In genomic region chr3:150752787-150753186, GRCm38 (mm10) we compare ENCODE assay signal across 20 mouse cellular contexts.
DNase-seq lines count a peak whose midpoint lies in the region; ATAC-seq and TF ChIP-seq lines count a peak whose summit lies in the region.
"Had no signal": no experiment of that assay in that cellular context is flagged by ENCODE, and none has a peak within 500 bp of the region (broad histone marks: within the 10 kb centered on the region; RNA-seq: fewer than 3 reads in every experiment).

No protein-coding gene starts in this region.

- no peaks in the 10 kb centered on the region for H3K36me3 ChIP-seq in CH12.LX (replicated peaks in 1 of 2; ENCODE audit: control insufficient read depth in 1 of 2, insufficient read depth in 1 of 2, low read length in 1 of 2)
- H3K36me3 ChIP-seq in ES-E14 (ENCODE audit: control insufficient read depth, insufficient read depth, low read length, poor library complexity, severe bottlenecking) = no peaks in the 10 kb centered on the region
- H3K36me3 ChIP-seq: G1E had no signal

- H3K27ac ChIP-seq in CH12.LX (ENCODE audit: insufficient read depth, low read depth) = no peak overlapping the region
- no peak overlapping the region for H3K27ac ChIP-seq in ES-E14 (ENCODE audit: insufficient read depth, low read depth, low read length, poor library complexity, severe bottlenecking)

- in situ Hi-C loops in CH12.LX (cut with MboI; ENCODE audit: low pct_ligation_motif_present, low pct_unique_long_range_greater_than_20kb, low sequenced_read_pairs) (no loop called here), ES-E14 (cut with MboI; ENCODE audit: low sequenced_read_pairs in 2 of 2, unreplicated experiment in 2 of 2) (no loop called here)

- H3K4me3 ChIP-seq in CH12.LX (replicated peaks in 1 of 3; ENCODE audit: low read depth in 2 of 3, low read length in 2 of 3, poor library complexity in 1 of 3) = no peak overlapping the region
- H3K4me3 ChIP-seq in ES-E14 (ENCODE audit: insufficient read depth in 1 of 2, low read depth in 1 of 2, low read length in 2 of 2, poor library complexity in 1 of 2, severe bottlenecking in 1 of 2) = no peak overlapping the region

- H3K9me3 ChIP-seq in CH12.LX (replicated peaks; ENCODE audit: low read length) = peaks cover 26% of the 10 kb centered on the region
- no peaks in the 10 kb centered on the region for H3K9me3 ChIP-seq in ES-E14 (ENCODE audit: control insufficient read depth, insufficient read depth, low read depth, low read length)

- no peaks in the 10 kb centered on the region for H3K79me2 ChIP-seq in CH12.LX (replicated peaks; ENCODE audit: control insufficient read depth, extremely low read depth, insufficient read depth, poor library complexity, severe bottlenecking)

- ATAC-seq in inflammation-experienced regulatory T-cells, adult 6 months = no peak
- ATAC-seq: activated CD4-positive, CD25-positive, alpha-beta regulatory T cell, adult 4 months; CD4-positive, CD25-positive, alpha-beta regulatory T cell, adult 4 months; Patski had no signal

- no peak for TF ChIP-seq POLR2A in CH12.LX (IDR thresholded peaks at IDR 0.05; ENCODE audit: low read depth, low read length)

- TF ChIP-seq RAD21 in CH12.LX (IDR thresholded peaks at IDR 0.05; ENCODE audit: low read depth, low read length) = no peak

- TF ChIP-seq CTCF in CH12.LX (conservative IDR thresholded peaks at IDR 0.05 in 1 of 2, IDR thresholded peaks at IDR 0.05 in 1 of 2; ENCODE audit: low read depth in 2 of 2, low read length in 2 of 2) = no peak

- H3K4me1 ChIP-seq in CH12.LX (ENCODE audit: control insufficient read depth in 1 of 2, insufficient read depth in 2 of 2) = no peaks in the 10 kb centered on the region
- no peaks in the 10 kb centered on the region for H3K4me1 ChIP-seq in ES-E14 (ENCODE audit: control insufficient read depth in 2 of 2, insufficient read depth in 2 of 2, low read length in 2 of 2, poor library complexity in 1 of 2)

- dilution Hi-C loops in CH12.LX (cut with MboI; ENCODE audit: extremely low pct_ligation_motif_present, extremely low pct_unique_long_range_greater_than_20kb, low sequenced_read_pairs) = no loop called here

- H3K4me2 ChIP-seq in CH12.LX (ENCODE audit: insufficient read depth, low read depth, poor library complexity, severe bottlenecking) = no peak overlapping the region

- H3K9ac ChIP-seq in CH12.LX (ENCODE audit: insufficient read depth, low read depth) = no peak overlapping the region
- H3K9ac ChIP-seq in ES-E14 (ENCODE audit: insufficient read depth, low read depth, low read length, poor library complexity, severe bottlenecking) = no peak overlapping the region

- H3K27me3 ChIP-seq in CH12.LX (replicated peaks) = no peaks in the 10 kb centered on the region
- H3K27me3 ChIP-seq: Patski had no signal

- DNase-seq in CH12.LX (ENCODE audit: extremely low read depth) (no peak), ES-E14 (ENCODE audit: low read depth, low spot score) (no peak)
- DNase-seq in frontal cortex, postnatal 36 days (ENCODE audit: low spot score in 2 of 2) = no peak
- DNase-seq: adrenal gland, adult 2 months; adrenal gland, adult 8-10 months; adrenal gland, postnatal 10 days; adrenal gland, postnatal 14 days; adrenal gland, postnatal 25 days; adrenal gland, postnatal 36 days; B cell, adult 2 months; cerebellum, adult 11 months; cerebellum, adult 11-12 months; cerebellum, adult 18-20 months; cerebellum, adult 2 months; cerebellum, adult 8-10 months had no signal

- TF ChIP-seq EP300 in CH12.LX (IDR thresholded peaks at IDR 0.05; ENCODE audit: low read length) = no peak

TF ChIP-seq in CH12.LX, 34 proteins besides CTCF, POLR2A, EP300 and RAD21:
- no peak for TF ChIP-seq MAZ (IDR thresholded peaks at IDR 0.05; ENCODE audit: low read depth, low read length)
- 0 out of 2 replicates have a peak, but pooled peaks have one; percentile 64 for TF ChIP-seq MAFK (IDR thresholded peaks at IDR 0.05; ENCODE audit: insufficient replicate concordance, low read length)
- TF ChIP-seq GABPA (IDR thresholded peaks at IDR 0.05; ENCODE audit: insufficient replicate concordance, low read depth, low read length) = no peak

TF ChIP-seq in ES-E14, 5 proteins besides CTCF, POLR2A, EP300 and RAD21:
- TF ChIP-seq CHD2 (IDR thresholded peaks at IDR 0.05; ENCODE audit: low read depth, low read length) = no peak
- TF ChIP-seq MAFK (IDR thresholded peaks at IDR 0.05; ENCODE audit: insufficient read depth, low read depth, low read length) = peak; percentile 58; the same call in 1 of the 2 replicates
